Mouse (Mus musculus): ENCODE data around the gene Rab36. TPM values are rescaled to one million over a fixed set of nuclear protein-coding genes. Genes with fewer than 3 reads are reported as not detected.

The Rab36 gene
- total RNA-seq, 2 experiments from 2014 or later: 0.66 to 0.76 TPM

Other genes starting within 250 kb of the Rab36 start
- 1 to 10 TPM in 1 of 2 experiments, under 1 TPM in 1; 0.18 to 1.2 TPM for gene Gnaz, start 69.9 kb upstream of the Rab36 start, total RNA-seq (2021)
- not detected for gene Rsph14, start 4.5 kb upstream of the Rab36 start, total RNA-seq (2021)
- 1 to 10 TPM; 4.7 to 5.3 TPM for gene Bcr, start 23.5 kb downstream of the Rab36 start, total RNA-seq (2021)
- gene Specc1l, start 175.0 kb downstream of the Rab36 start, total RNA-seq (2021): 10 to 100 TPM; 33.5 TPM

Data from gastrocnemius, postnatal 14 days (tissue).